Mouse (Mus musculus): Measurements from ENCODE around the gene Idi1. TPM values are rescaled to one million over a fixed set of nuclear protein-coding genes. Genes with fewer than 3 reads are reported as not detected.
A peak's percentile ranks its signal among the peaks of the same experiment; 100 is the strongest.

Idi1 gene
- polyA plus RNA-seq, 1 experiment: 23.6 TPM

GRCm38 (mm10) chr13:8858453-8858852 lies 26.8 kb upstream of the Idi1 start:
- no peak overlapping the region for H3ac ChIP-seq (ENCODE audit: control insufficient read depth, insufficient read length)
- no peak for TF ChIP-seq TCF3 (IDR thresholded peaks at IDR 0.05; ENCODE audit: insufficient read length, low read depth)
- no peak for TF ChIP-seq MYOD1 (IDR thresholded peaks at IDR 0.05; ENCODE audit: control insufficient read depth in 1 of 3, insufficient read length in 2 of 3, low read depth in 2 of 3)
- no peak for TF ChIP-seq SRF (IDR thresholded peaks at IDR 0.05; ENCODE audit: control insufficient read depth, insufficient read length, low read depth)
- no peak for TF ChIP-seq TCF12 (IDR thresholded peaks at IDR 0.05; ENCODE audit: insufficient read depth, poor library complexity, severe bottlenecking)
- no peak for TF ChIP-seq POLR2AphosphoS2 (IDR thresholded peaks at IDR 0.05; ENCODE audit: insufficient read length, low read depth)
- no peak for TF ChIP-seq USF1 (IDR thresholded peaks at IDR 0.05; ENCODE audit: low read depth)
- no peak for TF ChIP-seq MYOG (IDR thresholded peaks at IDR 0.05; ENCODE audit: control insufficient read depth in 1 of 3, insufficient read depth in 1 of 3, insufficient read length in 2 of 3, low read depth in 2 of 3)
- no peak for TF ChIP-seq REST (IDR thresholded peaks at IDR 0.05; ENCODE audit: insufficient read depth, insufficient read length)
- TF ChIP-seq CEBPB (IDR thresholded peaks at IDR 0.05; ENCODE audit: insufficient read depth, poor library complexity, severe bottlenecking): no peak
- TF ChIP-seq POLR2A (IDR thresholded peaks at IDR 0.05; ENCODE audit: insufficient read length, low read depth): no peak
- TF ChIP-seq MAX (IDR thresholded peaks at IDR 0.05; ENCODE audit: low read depth): no peak
- H3K4me2 ChIP-seq (ENCODE audit: low read depth): no peak overlapping the region
- peaks cover 41% of the 10 kb centered on the region for H3K79me2 ChIP-seq (ENCODE audit: control insufficient read depth, insufficient read depth)
- H3K4me3 ChIP-seq: no peak overlapping the region
- H3K36me3 ChIP-seq (ENCODE audit: control insufficient read depth, insufficient read depth): peaks cover 36% of the 10 kb centered on the region
- no peaks in the 10 kb centered on the region for H3K27me3 ChIP-seq (ENCODE audit: control insufficient read depth, insufficient read depth, insufficient read length)

- Histone ChIP-seq H3K36me3 (ENCODE audit: control insufficient read depth, insufficient read depth) (peaks cover 23% of the 10 kb centered on the region), H3K79me2 (ENCODE audit: control insufficient read depth, insufficient read depth) (peaks cover 56% of the 10 kb centered on the region), H3ac (ENCODE audit: control insufficient read depth, insufficient read length) (no peak overlapping the region), H3K4me3 (no peak overlapping the region), H3K4me2 (ENCODE audit: low read depth) (no peak overlapping the region), H3K27me3 (ENCODE audit: control insufficient read depth, insufficient read depth, insufficient read length) (no peaks in the 10 kb centered on the region)
- TF ChIP-seq E2F4 (IDR thresholded peaks at IDR 0.05; ENCODE audit: insufficient read depth): no peak
- no peak for TF ChIP-seq MAX (IDR thresholded peaks at IDR 0.05; ENCODE audit: low read depth)
- no peak for TF ChIP-seq REST (IDR thresholded peaks at IDR 0.05; ENCODE audit: insufficient read depth, insufficient read length)
These were observed 24.4 kb upstream of the Idi1 start for GRCm38 (mm10) chr13:8860861-8861260.

- Histone ChIP-seq H3K4me3 (no peak overlapping the region), H3ac (ENCODE audit: control insufficient read depth, insufficient read length) (no peak overlapping the region), H3K36me3 (ENCODE audit: control insufficient read depth, insufficient read depth) (peaks cover 11% of the 10 kb centered on the region), H3K4me2 (ENCODE audit: low read depth) (no peak overlapping the region), H3K27me3 (ENCODE audit: control insufficient read depth, insufficient read depth, insufficient read length) (no peaks in the 10 kb centered on the region), H3K79me2 (ENCODE audit: control insufficient read depth, insufficient read depth) (peaks cover 78% of the 10 kb centered on the region)
- no peak for TF ChIP-seq MYOG (IDR thresholded peaks at IDR 0.05; ENCODE audit: control insufficient read depth in 1 of 3, insufficient read depth in 1 of 3, insufficient read length in 2 of 3, low read depth in 2 of 3)
- TF ChIP-seq TCF3 (IDR thresholded peaks at IDR 0.05; ENCODE audit: insufficient read length, low read depth): no peak
- no peak for TF ChIP-seq CEBPB (IDR thresholded peaks at IDR 0.05; ENCODE audit: insufficient read depth, poor library complexity, severe bottlenecking)
- no peak for TF ChIP-seq POLR2AphosphoS2 (IDR thresholded peaks at IDR 0.05; ENCODE audit: insufficient read length, low read depth)
- TF ChIP-seq POLR2A (IDR thresholded peaks at IDR 0.05; ENCODE audit: insufficient read length, low read depth): no peak
- no peak for TF ChIP-seq MYOD1 (IDR thresholded peaks at IDR 0.05; ENCODE audit: control insufficient read depth in 1 of 3, insufficient read length in 2 of 3, low read depth in 2 of 3)
- TF ChIP-seq MAX (IDR thresholded peaks at IDR 0.05; ENCODE audit: low read depth): no peak
- TF ChIP-seq SRF (IDR thresholded peaks at IDR 0.05; ENCODE audit: control insufficient read depth, insufficient read length, low read depth): no peak
- TF ChIP-seq REST (IDR thresholded peaks at IDR 0.05; ENCODE audit: insufficient read depth, insufficient read length): no peak
- no peak for TF ChIP-seq USF1 (IDR thresholded peaks at IDR 0.05; ENCODE audit: low read depth)
- TF ChIP-seq E2F4 (IDR thresholded peaks at IDR 0.05; ENCODE audit: insufficient read depth): no peak
- TF ChIP-seq TCF12 (IDR thresholded peaks at IDR 0.05; ENCODE audit: insufficient read depth, poor library complexity, severe bottlenecking): no peak
These were observed 20.3 kb upstream of the Idi1 start for GRCm38 (mm10) chr13:8864990-8865389.

GRCm38 (mm10) chr13:8866612-8867011 lies 18.7 kb upstream of the Idi1 start:
- H3K27me3 ChIP-seq (ENCODE audit: control insufficient read depth, insufficient read depth, insufficient read length): no peaks in the 10 kb centered on the region
- no peak overlapping the region for H3K4me3 ChIP-seq
- peaks cover 76% of the 10 kb centered on the region for H3K79me2 ChIP-seq (ENCODE audit: control insufficient read depth, insufficient read depth)
- no peak overlapping the region for H3K4me2 ChIP-seq (ENCODE audit: low read depth)
- no peaks in the 10 kb centered on the region for H3K36me3 ChIP-seq (ENCODE audit: control insufficient read depth, insufficient read depth)
- TF ChIP-seq MYOG (IDR thresholded peaks at IDR 0.05; ENCODE audit: control insufficient read depth in 1 of 3, insufficient read depth in 1 of 3, insufficient read length in 2 of 3, low read depth in 2 of 3): no peak
- no peak for TF ChIP-seq TCF12 (IDR thresholded peaks at IDR 0.05; ENCODE audit: insufficient read depth, poor library complexity, severe bottlenecking)
- no peak for TF ChIP-seq POLR2A (IDR thresholded peaks at IDR 0.05; ENCODE audit: insufficient read length, low read depth)
- no peak for TF ChIP-seq POLR2AphosphoS2 (IDR thresholded peaks at IDR 0.05; ENCODE audit: insufficient read length, low read depth)
- TF ChIP-seq SRF (IDR thresholded peaks at IDR 0.05; ENCODE audit: control insufficient read depth, insufficient read length, low read depth): no peak
- no peak for TF ChIP-seq CEBPB (IDR thresholded peaks at IDR 0.05; ENCODE audit: insufficient read depth, poor library complexity, severe bottlenecking)
- TF ChIP-seq MYOD1 (IDR thresholded peaks at IDR 0.05; ENCODE audit: control insufficient read depth in 1 of 3, insufficient read length in 2 of 3, low read depth in 2 of 3): no peak
- no peak overlapping the region for H3ac ChIP-seq (ENCODE audit: control insufficient read depth, insufficient read length)

- Histone ChIP-seq H3K4me2 (ENCODE audit: low read depth) (peak overlapping the region; percentile 71), H3K27me3 (ENCODE audit: control insufficient read depth, insufficient read depth, insufficient read length) (no peaks in the 10 kb centered on the region), H3K79me2 (ENCODE audit: control insufficient read depth, insufficient read depth) (peaks cover 60% of the 10 kb centered on the region), H3K36me3 (ENCODE audit: control insufficient read depth, insufficient read depth) (no peaks in the 10 kb centered on the region), H3ac (ENCODE audit: control insufficient read depth, insufficient read length) (no peak overlapping the region), H3K4me3 (peak overlapping the region; percentile 99)
- TF ChIP-seq TCF3 (IDR thresholded peaks at IDR 0.05; ENCODE audit: insufficient read length, low read depth) (no peak), SRF (IDR thresholded peaks at IDR 0.05; ENCODE audit: control insufficient read depth, insufficient read length, low read depth) (no peak), CEBPB (IDR thresholded peaks at IDR 0.05; ENCODE audit: insufficient read depth, poor library complexity, severe bottlenecking) (no peak)
These were observed 15.6 kb upstream of the Idi1 start for GRCm38 (mm10) chr13:8869578-8870157.

Data from myocyte (in vitro differentiated cells).